Mouse (Mus musculus) Muller cell, postnatal 12 days (primary cell): ENCODE data around the gene Col20a1.

Experiments used
- DNase-seq: peaks from one replicate; pipeline ENCODE4 v3.0.0-alpha.2; 2015; ENCODE audit errors: inconsistent ontology term

Gene Col20a1

DNA sequence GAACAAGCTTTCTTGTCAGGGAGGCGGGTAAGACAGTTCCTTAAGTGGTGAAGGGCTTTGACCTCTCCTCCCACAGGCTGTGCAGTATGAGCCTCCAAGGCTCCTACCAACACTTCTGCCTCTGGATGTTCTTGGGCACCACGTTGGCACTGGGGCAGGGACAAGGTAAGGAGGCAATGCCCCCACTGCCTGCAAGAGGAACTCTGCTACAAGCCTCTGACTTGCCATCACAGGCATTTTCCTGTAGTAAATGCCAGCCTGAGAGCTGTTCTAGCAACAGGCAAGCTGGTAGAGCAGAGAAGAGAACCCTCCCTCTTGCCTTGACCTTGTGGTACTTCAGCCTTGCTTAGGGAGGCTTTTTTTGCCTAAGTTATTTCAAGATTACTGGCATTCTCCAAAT is at the start of gene Col20a1:
Col20a1 (plus strand) TSS at position 87 of the 400 bp plus-strand sequence.
- DNase-seq: no peak

DNA sequence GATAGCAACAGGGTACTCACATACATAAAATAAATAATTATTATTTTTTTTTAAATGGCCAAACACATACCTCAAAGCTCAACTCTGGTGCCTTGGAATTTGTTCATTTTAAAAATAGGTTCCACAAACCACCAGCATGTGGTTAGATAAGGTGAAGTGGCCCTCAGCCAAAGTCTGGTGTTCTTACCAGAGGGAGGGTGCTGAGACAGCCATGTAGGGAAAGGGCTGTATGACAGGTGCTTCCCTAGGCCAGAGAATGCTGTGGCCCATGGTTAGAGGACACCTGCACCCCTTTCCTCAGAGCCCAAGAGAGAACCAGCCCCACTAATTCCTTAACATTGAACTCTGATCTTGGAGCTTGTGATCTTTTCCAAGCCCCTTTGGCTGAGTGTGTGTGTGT is 46.1 kb upstream of the Col20a1 start:
- DNase-seq: no peak

- no peak for DNase-seq
Measured at GRCm38 (mm10) chr2:180941869-180942268, 44.5 kb upstream of the Col20a1 start.

GRCm38 (mm10) chr2:180949947-180950346 is 36.4 kb upstream of the Col20a1 start:
- DNase-seq: no peak

DNA sequence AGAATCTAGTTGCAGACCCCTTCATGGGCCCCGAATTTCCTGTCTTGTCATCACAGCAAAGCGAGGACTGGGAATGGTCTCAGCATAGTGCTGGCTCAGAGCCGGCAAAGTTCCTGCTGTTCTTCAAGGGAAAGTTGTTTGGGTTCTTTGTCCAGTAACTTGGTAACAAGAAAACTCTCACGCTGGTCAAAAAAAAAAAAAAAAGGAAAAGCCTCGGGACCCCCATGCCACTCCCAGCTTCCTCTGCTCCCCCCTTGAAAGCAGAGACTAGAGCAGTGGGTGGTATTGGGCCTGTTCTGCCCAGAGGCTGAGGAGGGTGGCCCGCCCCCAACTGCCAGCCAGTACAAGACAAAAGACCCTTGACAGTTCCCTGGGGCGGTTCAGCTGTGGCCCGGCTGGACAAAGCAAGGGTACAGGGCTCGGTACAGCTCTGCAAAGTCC is 33.6 kb upstream of the Col20a1 start:
- peak; percentile 30 for DNase-seq

DNA sequence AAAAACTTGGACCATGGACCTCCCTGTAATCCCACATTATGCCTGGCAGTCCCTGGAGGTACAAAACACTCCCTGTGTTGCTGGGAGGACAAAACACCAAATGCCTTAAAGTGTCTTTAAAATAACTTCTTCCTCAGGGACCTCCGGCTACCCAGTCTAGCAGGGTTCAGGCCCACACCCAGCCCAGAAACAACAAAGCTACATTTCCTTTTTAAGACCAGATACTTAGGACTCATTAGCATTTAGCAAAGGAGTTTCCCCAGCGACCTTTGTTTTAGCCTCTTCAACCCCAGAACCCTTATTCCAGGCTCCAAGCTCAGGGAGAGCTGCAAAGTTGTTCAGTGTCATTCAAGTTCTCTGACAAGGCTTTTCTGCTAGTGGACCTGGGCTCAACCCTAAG is 32.7 kb upstream of the Col20a1 start:
- no peak for DNase-seq

- peak; percentile 39 for DNase-seq
Measured at GRCm38 (mm10) chr2:180954061-180955047, 32.0 kb upstream of the Col20a1 start, which contains the start of gene Nkain4. Gene Nkain4 (minus strand): TSS chr2:180954699.

DNA sequence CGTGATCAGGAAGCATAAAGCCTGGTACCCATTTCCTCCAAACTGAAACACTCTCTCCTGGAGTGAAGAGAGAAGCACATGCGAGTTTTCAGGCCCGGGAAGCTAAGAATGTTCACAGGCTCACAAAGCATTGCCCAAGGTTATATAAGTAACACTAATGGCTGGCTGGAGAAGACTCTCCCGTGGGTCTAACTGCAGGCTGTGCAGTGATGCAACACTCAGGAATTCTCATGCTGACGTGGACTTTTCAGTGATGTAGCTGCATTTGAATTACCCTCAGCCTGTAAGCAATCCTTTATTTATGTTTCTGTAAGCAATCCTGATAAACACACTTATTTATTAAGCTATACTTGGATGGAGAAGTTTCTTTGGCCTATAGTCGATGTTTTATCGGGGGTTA is 26.7 kb upstream of the Col20a1 start:
- no peak for DNase-seq

- DNase-seq: no peak
Measured at GRCm38 (mm10) chr2:180960187-180960586, 26.1 kb upstream of the Col20a1 start.

DNA sequence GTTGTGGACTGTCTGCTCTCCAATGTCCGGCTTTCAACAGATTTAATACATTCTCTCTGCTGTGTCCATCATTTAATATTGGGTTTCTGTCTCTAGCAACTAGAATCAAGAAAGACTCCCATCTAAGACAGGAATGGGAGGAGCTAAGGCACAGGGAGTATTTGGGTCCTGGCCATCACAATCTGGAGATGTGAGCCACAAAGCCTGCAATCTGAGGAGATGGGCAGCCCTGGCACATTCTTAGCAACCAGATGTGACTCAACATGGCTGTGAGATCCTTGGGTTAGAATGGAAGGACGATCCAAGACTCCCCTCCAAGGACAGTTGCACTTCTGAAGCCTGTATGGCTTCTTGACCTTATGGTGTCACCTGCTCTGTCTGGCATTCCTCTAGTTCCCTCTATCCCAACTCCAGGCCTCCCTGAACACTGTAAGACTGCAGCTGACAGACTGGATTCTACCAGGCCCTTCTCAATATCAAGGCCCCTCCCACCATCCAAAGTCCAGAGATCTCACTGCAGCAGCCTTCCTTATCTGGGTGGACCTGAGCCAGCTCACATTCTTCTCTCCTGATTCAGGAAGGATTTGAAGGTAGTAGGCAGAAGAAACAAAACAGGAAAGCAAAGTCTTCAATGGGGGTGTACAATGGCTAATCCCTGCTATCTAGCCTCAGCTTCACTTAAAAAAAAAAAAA is 23.6 kb upstream of the Col20a1 start:
- no peak for DNase-seq

DNA sequence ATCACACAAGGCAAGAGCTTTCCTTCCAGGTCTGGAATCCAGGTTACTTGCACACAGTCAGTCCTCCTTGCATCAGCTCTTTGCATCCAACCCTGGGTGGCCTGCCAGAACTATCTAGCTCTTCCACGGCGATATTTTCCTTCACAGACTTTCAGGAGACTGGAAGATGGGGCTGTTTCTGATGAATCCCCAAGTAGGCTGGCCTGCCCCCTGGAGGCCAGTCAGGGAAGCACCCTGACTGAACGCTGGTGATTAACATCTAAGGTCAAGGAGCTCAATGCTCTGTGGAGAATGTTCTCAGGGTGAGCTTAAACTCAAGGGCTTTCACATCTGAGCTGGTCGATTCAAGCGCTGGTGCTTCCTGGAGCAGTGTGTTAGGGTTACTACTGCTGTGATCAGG is 22.4 kb upstream of the Col20a1 start:
- peak; percentile 80 for DNase-seq

- no peak for DNase-seq
Measured at GRCm38 (mm10) chr2:180966092-180966882, 20.0 kb upstream of the Col20a1 start.

- peak; percentile 93 for DNase-seq
Measured at GRCm38 (mm10) chr2:180967010-180967763, 19.1 kb upstream of the Col20a1 start, which contains the start of gene Arfgap1. Gene Arfgap1 (plus strand): TSS chr2:180967225.

- DNase-seq: no peak
Measured at GRCm38 (mm10) chr2:180981133-180981532, 5.2 kb upstream of the Col20a1 start.

- DNase-seq: no peak
Measured at GRCm38 (mm10) chr2:180985635-180986034, 700 bp upstream of the Col20a1 start.

DNA sequence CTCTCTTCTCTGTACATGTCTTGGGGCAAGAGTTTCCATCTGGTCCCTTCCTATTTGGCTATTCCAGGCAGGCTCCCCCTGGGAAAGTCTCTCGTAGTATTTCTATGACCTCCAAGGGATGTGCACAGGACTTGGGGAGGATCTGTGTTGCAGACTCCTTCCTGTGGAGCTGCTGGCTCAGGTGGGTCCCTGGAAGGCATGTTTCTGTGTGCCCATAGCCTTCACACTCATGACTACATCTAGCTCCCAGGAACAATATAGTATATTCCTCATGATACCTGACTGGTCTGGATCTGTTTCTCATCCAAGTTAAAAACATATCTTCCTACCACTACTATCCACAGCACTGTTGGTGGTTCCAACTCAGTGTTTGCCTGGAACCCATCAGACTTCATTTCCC is 666 bp downstream of the Col20a1 start:
- DNase-seq: no peak

DNA sequence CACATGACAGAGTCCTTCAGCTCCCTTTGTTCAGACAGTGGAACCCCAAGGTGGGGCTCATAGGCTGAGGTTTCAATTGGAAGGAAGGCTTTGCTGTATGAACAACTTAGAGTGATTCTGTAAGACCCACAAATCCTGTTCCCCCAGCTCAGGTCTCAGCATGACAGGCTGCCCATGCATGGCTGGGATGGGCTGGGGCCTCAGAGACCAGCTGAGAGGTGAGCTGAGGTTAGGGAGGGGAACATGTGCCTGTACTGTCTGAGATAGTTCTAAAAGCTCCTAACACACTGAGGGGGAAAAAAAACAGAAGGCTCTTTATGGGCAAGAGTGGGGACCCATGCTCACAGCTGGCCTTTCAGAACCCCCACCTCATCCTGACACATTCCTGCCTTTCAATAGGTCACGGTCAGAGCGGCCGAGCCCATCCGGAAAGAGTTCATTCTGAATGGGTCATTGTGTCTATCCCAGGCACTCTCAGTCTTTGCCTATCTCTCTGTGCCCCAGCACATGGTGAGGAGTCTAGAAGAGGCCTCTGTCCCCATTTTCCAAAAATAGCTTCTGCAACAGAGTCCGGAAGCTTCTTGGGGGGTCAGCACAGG is 1.2 kb downstream of the Col20a1 start:
- peak; percentile 49 for DNase-seq

GRCm38 (mm10) chr2:180988347-180988913 is 2.1 kb downstream of the Col20a1 start:
- DNase-seq: no peak

DNA sequence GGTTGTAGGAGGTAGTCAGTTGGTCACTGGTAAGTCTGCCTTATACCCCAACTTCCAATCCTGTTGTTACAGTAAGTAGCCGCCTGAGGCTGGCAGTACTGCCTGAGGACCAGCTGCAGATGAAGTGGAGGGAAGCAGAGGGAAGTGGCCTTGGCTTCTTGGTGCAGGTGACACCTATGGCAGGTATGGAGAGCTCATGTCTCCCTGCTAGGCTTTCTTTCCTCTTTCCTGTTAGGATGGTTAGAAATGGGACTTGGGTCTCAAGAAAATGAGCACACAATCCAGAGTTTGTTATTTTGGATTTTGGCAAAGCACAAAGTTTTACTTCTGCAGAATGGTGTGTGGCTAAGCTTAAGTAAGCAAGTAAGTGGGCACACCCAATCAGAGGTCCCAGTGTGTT is 2.6 kb downstream of the Col20a1 start:
- no peak for DNase-seq

- no peak for DNase-seq
Measured at GRCm38 (mm10) chr2:180990347-180990746, 4.0 kb downstream of the Col20a1 start.
